Comparison of ENCODE assay signal across 15 mouse cellular contexts in genomic region chr10:12853776-12854175, GRCm38 (mm10). TPM values are rescaled to one million over a fixed set of nuclear protein-coding genes. Genes with fewer than 3 reads are reported as not detected.
DNase-seq lines count a peak whose midpoint lies in the region; ATAC-seq and TF ChIP-seq lines count a peak whose summit lies in the region.
"Had no signal": no experiment of that assay in that cellular context is flagged by ENCODE, and none has a peak within 500 bp of the region (broad histone marks: within the 10 kb centered on the region; RNA-seq: fewer than 3 reads in every experiment).

No protein-coding gene starts in this region.

- H3K36me3 ChIP-seq in kidney, embryonic 14.5 days (ENCODE audit: control insufficient read depth, insufficient read depth, low read length), result no peaks in the 10 kb centered on the region
- no peaks in the 10 kb centered on the region for H3K36me3 ChIP-seq in small intestine, adult 2 months (ENCODE audit: control insufficient read depth, insufficient read depth, low read length)
- H3K36me3 ChIP-seq: forebrain, embryonic 15.5 days; lung, embryonic 15.5 days; midbrain, embryonic 10.5 days had no signal

- TF ChIP-seq CTCF in gastrocnemius, adult 2 months (IDR thresholded peaks at IDR 0.05), result no peak
- TF ChIP-seq CTCF in small intestine, adult 2 months (IDR thresholded peaks at IDR 0.05; ENCODE audit: extremely low read depth, insufficient read length, insufficient replicate concordance, low read depth, low read length), result no peak

- peaks cover 10% of the 10 kb centered on the region for H3K4me1 ChIP-seq in kidney, embryonic 14.5 days (ENCODE audit: control insufficient read depth, insufficient read depth, low read length)
- peaks cover 18% of the 10 kb centered on the region for H3K4me1 ChIP-seq in brown adipose tissue, adult 24 weeks (ENCODE audit: control insufficient read depth, insufficient read depth, insufficient read length, low read length)
- H3K4me1 ChIP-seq in small intestine, adult 2 months (ENCODE audit: control insufficient read depth, insufficient read depth, insufficient read length, low read length), result peaks cover 27% of the 10 kb centered on the region; the same call in 1 of the 2 replicates
- H3K4me1 ChIP-seq: forebrain, embryonic 15.5 days; midbrain, embryonic 10.5 days had no signal

- 65% methylated on average over 6 of the region's 6 CpGs for whole genome bisulfite sequencing in kidney, embryonic 14.5 days
- WGBS in small intestine, adult 2 months, result 42% methylated on average over 6 of the region's 6 CpGs

- H3K4me3 ChIP-seq in gastrocnemius, adult 2 months, result peak overlapping the region; percentile 25
- H3K4me3 ChIP-seq in kidney, embryonic 14.5 days (ENCODE audit: low read length), result no peak overlapping the region
- no peak overlapping the region for H3K4me3 ChIP-seq in brown adipose tissue, adult 24 weeks (ENCODE audit: insufficient read depth, low read depth, low read length)
- no peak overlapping the region; the same call in 1 of the 2 replicates for H3K4me3 ChIP-seq in small intestine, adult 2 months (ENCODE audit: low read depth, low read length)
- H3K4me3 ChIP-seq: forebrain, embryonic 15.5 days; lung, embryonic 15.5 days; midbrain, embryonic 10.5 days had no signal

- H3K27ac ChIP-seq in gastrocnemius, adult 2 months, result peak overlapping the region; percentile 68
- peak overlapping the region; percentile 45; the same call in 1 of the 2 replicates for H3K27ac ChIP-seq in kidney, embryonic 14.5 days (ENCODE audit: low read depth, low read length)
- H3K27ac ChIP-seq in brown adipose tissue, adult 24 weeks (replicated peaks; ENCODE audit: low read depth, low read length), result peak overlapping the region; percentile 40
- peak overlapping the region; percentile 91 for H3K27ac ChIP-seq in small intestine, adult 2 months (ENCODE audit: insufficient read depth, low read depth, low read length)
- H3K27ac ChIP-seq: forebrain, embryonic 15.5 days; hindbrain, postnatal 0 days; lung, embryonic 15.5 days; midbrain, embryonic 10.5 days had no signal

- H3K27me3 ChIP-seq in kidney, embryonic 14.5 days (ENCODE audit: control insufficient read depth, insufficient read depth, low read length), result no peaks in the 10 kb centered on the region
- no peaks in the 10 kb centered on the region for H3K27me3 ChIP-seq in small intestine, adult 2 months (ENCODE audit: control insufficient read depth, insufficient read depth, low read length)
- H3K27me3 ChIP-seq: forebrain, embryonic 15.5 days; lung, embryonic 15.5 days had no signal

- no peak for TF ChIP-seq POLR2A in small intestine, adult 2 months (IDR thresholded peaks at IDR 0.05; ENCODE audit: low read depth, low read length)

- H3K4me2 ChIP-seq in kidney, embryonic 14.5 days (replicated peaks; ENCODE audit: low read depth, low read length), result no peak overlapping the region
- H3K4me2 ChIP-seq: forebrain, embryonic 15.5 days; lung, embryonic 15.5 days had no signal

- peak; percentile 49 for DNase-seq in gastrocnemius, adult 2 months
- DNase-seq in gastrocnemius, postnatal 10 days, result no peak
- no peak for DNase-seq in kidney, adult 11 months
- no peak for DNase-seq in layer of hippocampus, adult 18-20 months (ENCODE audit: low spot score in 2 of 2)
- DNase-seq in retina, embryonic 14.5 days (ENCODE audit: low spot score), result no peak
- DNase-seq: gastrocnemius, postnatal 25 days; spleen, adult 18-20 months; thymus, adult 18-20 months had no signal

- no peaks in the 10 kb centered on the region for H3K9me3 ChIP-seq in kidney, embryonic 14.5 days (ENCODE audit: control insufficient read depth, low read length)
- H3K9me3 ChIP-seq: forebrain, embryonic 15.5 days; lung, embryonic 15.5 days; midbrain, embryonic 10.5 days had no signal

- H3K9ac ChIP-seq in kidney, embryonic 14.5 days (ENCODE audit: low read depth, low read length), result peak overlapping the region; percentile 18; the same call in 1 of the 2 replicates
- H3K9ac ChIP-seq: forebrain, embryonic 15.5 days; lung, embryonic 15.5 days had no signal

- no peak for ATAC-seq in kidney, embryonic 14.5 days (ENCODE audit: low FRiP score, low TSS enrichment)
- ATAC-seq: forebrain, embryonic 15.5 days; hindbrain, postnatal 0 days had no signal

- intact Hi-C loops in gastrocnemius, adult 2 months (cut with DNase I), result no loop called here

RNA-seq across cellular contexts. Expression of gene Utrn, which starts 15.4 kb away (rescaled TPM):
- 10 to 100 TPM; 20.1 to 28.1 TPM for total RNA-seq in gastrocnemius, adult 2 months (2021)
- total RNA-seq in gastrocnemius, postnatal 10 days (2021), result 10 to 100 TPM; 60.0 to 71.8 TPM
- polyA plus RNA-seq in kidney, embryonic 14.5 days (2014; fragmentation: Nextera tagmentation; extraction: Ambion mirVana), result 46.2 and 91.4 TPM in 2 replicates
- polyA plus RNA-seq in brown adipose tissue, adult 24 weeks (2012; ENCODE audit: insufficient read depth, insufficient read length, missing spikeins), result 27.9 and 42.7 TPM in 2 replicates
- 6.9 and 20.5 TPM in 2 replicates for polyA plus RNA-seq in small intestine, adult 2 months (2012; rRNA removed)
- total RNA-seq in layer of hippocampus, adult 18-20 months (2021), result 10 to 100 TPM; 32.8 to 34.3 TPM

Comparison
In these comparisons a context has a peak if more than half of its experiments do, and no peak if none do; other contexts are left out.
1. H3K27ac ChIP-seq: peak in every context shown above with its lines; median percentile 91 in small intestine, adult 2 months; 68 in gastrocnemius, adult 2 months; 45 in kidney, embryonic 14.5 days; 40 in brown adipose tissue, adult 24 weeks.